Mouse (Mus musculus): ENCODE results near the gene Lrrc51. TPM values are rescaled to one million over a fixed set of nuclear protein-coding genes. Genes with fewer than 3 reads are reported as not detected.

Lrrc51 gene
- polyA plus RNA-seq, 1 experiment from 2014 or later, result 8.8 TPM

- 83% methylated on average over 4 of the region's 4 CpGs for WGBS
- H3K4me1 ChIP-seq (ENCODE audit: control insufficient read depth, insufficient read depth, low read length), result no peaks in the 10 kb centered on the region
- no peak overlapping the region for H3K4me2 ChIP-seq (ENCODE audit: low read depth)
- DNase-seq (ENCODE audit: low spot score), result no peak
- H3K4me3 ChIP-seq (ENCODE audit: low read depth, low read length), result no peak overlapping the region
- H3K9me3 ChIP-seq (ENCODE audit: control insufficient read depth, low read length), result no peaks in the 10 kb centered on the region
- no peak overlapping the region for H3K27ac ChIP-seq (ENCODE audit: low read depth, low read length)
- no peak overlapping the region for H3K9ac ChIP-seq (ENCODE audit: low read length)
- H3K36me3 ChIP-seq (ENCODE audit: control insufficient read depth, insufficient read depth, low read length), result no peaks in the 10 kb centered on the region
- H3K27me3 ChIP-seq (ENCODE audit: control insufficient read depth, insufficient read depth, low read length), result no peaks in the 10 kb centered on the region
- ATAC-seq (ENCODE audit: insufficient read depth, low FRiP score, low TSS enrichment), result no peak
These were observed 45.2 kb downstream of the Lrrc51 start for GRCm38 (mm10) chr7:101888460-101888859.

- DNase-seq (ENCODE audit: low spot score) (no peak), ATAC-seq (ENCODE audit: insufficient read depth, low FRiP score, low TSS enrichment) (no peak)
- no peaks in the 10 kb centered on the region for H3K4me1 ChIP-seq (ENCODE audit: control insufficient read depth, insufficient read depth, low read length)
- H3K27ac ChIP-seq (ENCODE audit: low read depth, low read length), result no peak overlapping the region
- no peaks in the 10 kb centered on the region for H3K36me3 ChIP-seq (ENCODE audit: control insufficient read depth, insufficient read depth, low read length)
- H3K4me2 ChIP-seq (ENCODE audit: low read depth), result no peak overlapping the region
- H3K9ac ChIP-seq (ENCODE audit: low read length), result no peak overlapping the region
- H3K27me3 ChIP-seq (ENCODE audit: control insufficient read depth, insufficient read depth, low read length), result no peaks in the 10 kb centered on the region
- WGBS, result 86% methylated on average over 6 of the region's 6 CpGs
- H3K4me3 ChIP-seq (ENCODE audit: low read depth, low read length), result no peak overlapping the region
- no peaks in the 10 kb centered on the region for H3K9me3 ChIP-seq (ENCODE audit: control insufficient read depth, low read length)
These were observed 47.4 kb downstream of the Lrrc51 start for GRCm38 (mm10) chr7:101886274-101886673.

- H3K4me3 ChIP-seq (ENCODE audit: low read depth, low read length), result no peak overlapping the region
- no peaks in the 10 kb centered on the region for H3K9me3 ChIP-seq (ENCODE audit: control insufficient read depth, low read length)
- WGBS, result 96% methylated on average over 4 of the region's 4 CpGs
- no peaks in the 10 kb centered on the region for H3K4me1 ChIP-seq (ENCODE audit: control insufficient read depth, insufficient read depth, low read length)
- H3K36me3 ChIP-seq (ENCODE audit: control insufficient read depth, insufficient read depth, low read length), result no peaks in the 10 kb centered on the region
- no peak overlapping the region for H3K4me2 ChIP-seq (ENCODE audit: low read depth)
- no peaks in the 10 kb centered on the region for H3K27me3 ChIP-seq (ENCODE audit: control insufficient read depth, insufficient read depth, low read length)
- ATAC-seq (ENCODE audit: insufficient read depth, low FRiP score, low TSS enrichment) (no peak), DNase-seq (ENCODE audit: low spot score) (no peak)
- no peak overlapping the region for H3K27ac ChIP-seq (ENCODE audit: low read depth, low read length)
- no peak overlapping the region for H3K9ac ChIP-seq (ENCODE audit: low read length)
These were observed 49.5 kb downstream of the Lrrc51 start for GRCm38 (mm10) chr7:101884160-101884559.

GRCm38 (mm10) chr7:101882413-101883154, 51.1 kb downstream of the Lrrc51 start:
- H3K4me3 ChIP-seq (ENCODE audit: low read depth, low read length), result no peak overlapping the region
- H3K9ac ChIP-seq (ENCODE audit: low read length), result no peak overlapping the region
- H3K4me1 ChIP-seq (ENCODE audit: control insufficient read depth, insufficient read depth, low read length), result no peaks in the 10 kb centered on the region
- no peaks in the 10 kb centered on the region for H3K36me3 ChIP-seq (ENCODE audit: control insufficient read depth, insufficient read depth, low read length)
- WGBS, result 66% methylated on average over 9 of the region's 9 CpGs
- H3K27me3 ChIP-seq (ENCODE audit: control insufficient read depth, insufficient read depth, low read length), result no peaks in the 10 kb centered on the region
- H3K9me3 ChIP-seq (ENCODE audit: control insufficient read depth, low read length), result no peaks in the 10 kb centered on the region
- ATAC-seq (ENCODE audit: insufficient read depth, low FRiP score, low TSS enrichment) (no peak), DNase-seq (ENCODE audit: low spot score) (no peak)
- no peak overlapping the region for H3K4me2 ChIP-seq (ENCODE audit: low read depth)
- H3K27ac ChIP-seq (ENCODE audit: low read depth, low read length), result no peak overlapping the region

- ATAC-seq (ENCODE audit: insufficient read depth, low FRiP score, low TSS enrichment) (no peak), DNase-seq (ENCODE audit: low spot score) (no peak)
- H3K4me1 ChIP-seq (ENCODE audit: control insufficient read depth, insufficient read depth, low read length), result no peaks in the 10 kb centered on the region
- no peaks in the 10 kb centered on the region for H3K36me3 ChIP-seq (ENCODE audit: control insufficient read depth, insufficient read depth, low read length)
- no peak overlapping the region for H3K9ac ChIP-seq (ENCODE audit: low read length)
- no peak overlapping the region for H3K27ac ChIP-seq (ENCODE audit: low read depth, low read length)
- no peaks in the 10 kb centered on the region for H3K9me3 ChIP-seq (ENCODE audit: control insufficient read depth, low read length)
- H3K4me2 ChIP-seq (ENCODE audit: low read depth), result no peak overlapping the region
- WGBS, result 79% methylated on average over 4 of the region's 4 CpGs
- no peaks in the 10 kb centered on the region for H3K27me3 ChIP-seq (ENCODE audit: control insufficient read depth, insufficient read depth, low read length)
- no peak overlapping the region for H3K4me3 ChIP-seq (ENCODE audit: low read depth, low read length)
These were observed 52.8 kb downstream of the Lrrc51 start for GRCm38 (mm10) chr7:101880855-101881254.

GRCm38 (mm10) chr7:101875978-101876377, 57.7 kb downstream of the Lrrc51 start:
- Histone ChIP-seq H3K4me1 (ENCODE audit: control insufficient read depth, insufficient read depth, low read length) (no peaks in the 10 kb centered on the region), H3K4me3 (ENCODE audit: low read depth, low read length) (no peak overlapping the region), H3K27ac (ENCODE audit: low read depth, low read length) (no peak overlapping the region), H3K27me3 (ENCODE audit: control insufficient read depth, insufficient read depth, low read length) (no peaks in the 10 kb centered on the region), H3K4me2 (ENCODE audit: low read depth) (no peak overlapping the region), H3K36me3 (ENCODE audit: control insufficient read depth, insufficient read depth, low read length) (no peaks in the 10 kb centered on the region), H3K9ac (ENCODE audit: low read length) (no peak overlapping the region), H3K9me3 (ENCODE audit: control insufficient read depth, low read length) (no peaks in the 10 kb centered on the region)
- WGBS, result 90% methylated on average over 1 of the region's 1 CpGs
- no peak for DNase-seq (ENCODE audit: low spot score)
- no peak for ATAC-seq (ENCODE audit: insufficient read depth, low FRiP score, low TSS enrichment)

GRCm38 (mm10) chr7:101871296-101871695, 62.4 kb downstream of the Lrrc51 start:
- no peak for DNase-seq (ENCODE audit: low spot score)
- 83% methylated on average over 3 of the region's 3 CpGs for whole genome bisulfite sequencing
- no peak for ATAC-seq (ENCODE audit: insufficient read depth, low FRiP score, low TSS enrichment)

GRCm38 (mm10) chr7:101870629-101871028, 63.1 kb downstream of the Lrrc51 start, which contains the start of gene Folr1:
Gene Folr1, minus strand, starts transcription at chr7:101870788.
- Histone ChIP-seq H3K9ac (ENCODE audit: low read length) (no peak within 1 kb of the TSS), H3K4me2 (ENCODE audit: low read depth) (no peak within 1 kb of the TSS), H3K36me3 (ENCODE audit: control insufficient read depth, insufficient read depth, low read length) (no peaks in the 10 kb centered on the region), H3K27ac (ENCODE audit: low read depth, low read length) (no peak within 1 kb of the TSS), H3K27me3 (ENCODE audit: control insufficient read depth, insufficient read depth, low read length) (no peaks in the 10 kb centered on the region), H3K4me3 (ENCODE audit: low read depth, low read length) (no peak within 1 kb of the TSS), H3K4me1 (ENCODE audit: control insufficient read depth, insufficient read depth, low read length) (no peaks in the 10 kb centered on the region), H3K9me3 (ENCODE audit: control insufficient read depth, low read length) (no peaks in the 10 kb centered on the region)
- DNase-seq (ENCODE audit: low spot score) (no peak), ATAC-seq (ENCODE audit: insufficient read depth, low FRiP score, low TSS enrichment) (no peak)
- WGBS, result 41% methylated on average over 2 of the region's 2 CpGs

More at GRCm38 (mm10) chr7:101871296-101871695, 62.4 kb downstream of the Lrrc51 start:
- no peak overlapping the region for H3K4me2 ChIP-seq (ENCODE audit: low read depth)
- H3K9ac ChIP-seq (ENCODE audit: low read length), result no peak overlapping the region
- H3K27me3 ChIP-seq (ENCODE audit: control insufficient read depth, insufficient read depth, low read length), result no peaks in the 10 kb centered on the region
- no peak overlapping the region for H3K4me3 ChIP-seq (ENCODE audit: low read depth, low read length)
- H3K36me3 ChIP-seq (ENCODE audit: control insufficient read depth, insufficient read depth, low read length), result no peaks in the 10 kb centered on the region
- H3K4me1 ChIP-seq (ENCODE audit: control insufficient read depth, insufficient read depth, low read length), result no peaks in the 10 kb centered on the region
- H3K27ac ChIP-seq (ENCODE audit: low read depth, low read length), result no peak overlapping the region
- H3K9me3 ChIP-seq (ENCODE audit: control insufficient read depth, low read length), result no peaks in the 10 kb centered on the region

GRCm38 (mm10) chr7:101869163-101869500, 64.6 kb downstream of the Lrrc51 start:
- Histone ChIP-seq H3K9me3 (ENCODE audit: control insufficient read depth, low read length) (no peaks in the 10 kb centered on the region), H3K27me3 (ENCODE audit: control insufficient read depth, insufficient read depth, low read length) (no peaks in the 10 kb centered on the region), H3K4me1 (ENCODE audit: control insufficient read depth, insufficient read depth, low read length) (no peaks in the 10 kb centered on the region), H3K4me2 (ENCODE audit: low read depth) (no peak overlapping the region), H3K36me3 (ENCODE audit: control insufficient read depth, insufficient read depth, low read length) (no peaks in the 10 kb centered on the region), H3K27ac (ENCODE audit: low read depth, low read length) (no peak overlapping the region), H3K4me3 (ENCODE audit: low read depth, low read length) (no peak overlapping the region), H3K9ac (ENCODE audit: low read length) (no peak overlapping the region)
- DNase-seq (ENCODE audit: low spot score) (no peak), ATAC-seq (ENCODE audit: insufficient read depth, low FRiP score, low TSS enrichment) (no peak)
- WGBS, result 78% methylated on average over 7 of the region's 7 CpGs

All from neural tube, embryonic 11.5 days (tissue).